Mouse (Mus musculus) testis, postnatal 10 days (tissue): ENCODE measurements around the gene Iqce.

ENCODE experiments used
- DNase-seq: peaks from one replicate; pipeline ENCODE4 v3.0.0; 2021; ENCODE audit warnings: low spot score

Iqce gene

GRCm38 (mm10) chr5:140661427-140661826 is 40.8 kb downstream of the Iqce start:
- no peak for DNase-seq

- no peak for DNase-seq
Observed at GRCm38 (mm10) chr5:140660398-140660797, 41.8 kb downstream of the Iqce start.

GRCm38 (mm10) chr5:140659607-140660272 is 42.4 kb downstream of the Iqce start:
- DNase-seq, result no peak

GRCm38 (mm10) chr5:140654096-140654845 is 47.9 kb downstream of the Iqce start:
- DNase-seq, result peak; percentile 64

DNA sequence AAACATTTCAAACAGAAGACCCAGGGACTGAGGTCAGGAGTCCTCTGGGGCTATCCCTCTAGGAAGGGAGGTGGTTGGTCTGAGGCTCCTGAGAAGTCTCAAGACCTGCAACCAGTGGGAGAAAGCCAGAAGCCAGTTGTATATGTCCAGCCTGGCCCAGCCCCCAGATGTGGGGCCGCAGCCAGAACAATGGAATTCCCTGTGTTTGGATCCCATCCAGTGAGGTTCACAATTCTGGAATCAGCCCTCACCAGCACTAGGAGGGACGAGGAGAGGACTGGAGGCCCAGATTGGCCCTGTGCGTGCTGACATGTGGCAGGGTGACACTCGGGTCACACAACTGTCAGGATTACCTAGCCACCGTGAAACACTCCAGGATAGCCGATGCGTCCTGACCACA is 49.6 kb downstream of the Iqce start:
- no peak for DNase-seq

GRCm38 (mm10) chr5:140651231-140651630 is 50.9 kb downstream of the Iqce start:
- no peak for DNase-seq

DNA sequence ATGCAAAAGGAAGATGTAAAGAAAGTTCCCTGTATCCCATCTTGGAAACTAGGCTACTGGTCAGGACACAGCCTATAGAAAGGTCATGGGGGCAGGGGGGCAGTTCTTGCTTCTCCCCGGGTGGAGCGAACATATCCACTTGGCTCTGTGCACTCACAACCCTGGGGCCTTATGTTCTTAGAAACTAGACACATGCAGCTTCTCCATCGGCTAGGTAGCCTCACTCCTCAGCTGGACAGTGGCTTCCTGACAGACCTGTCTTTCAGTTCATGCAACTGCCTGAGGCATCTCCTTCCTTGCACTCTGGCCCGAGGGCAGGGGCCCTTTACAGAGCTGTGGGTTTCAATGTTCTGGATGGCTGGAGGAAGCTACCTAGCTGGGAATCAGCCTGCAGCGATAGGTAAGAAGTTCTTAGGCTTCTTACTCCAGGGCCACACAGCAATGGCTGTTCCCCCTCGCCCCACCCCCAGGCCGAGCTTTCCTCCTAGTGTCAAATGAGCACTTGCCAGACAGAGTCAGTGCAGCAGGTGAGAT is 52.2 kb downstream of the Iqce start:
- DNase-seq, result no peak

DNA sequence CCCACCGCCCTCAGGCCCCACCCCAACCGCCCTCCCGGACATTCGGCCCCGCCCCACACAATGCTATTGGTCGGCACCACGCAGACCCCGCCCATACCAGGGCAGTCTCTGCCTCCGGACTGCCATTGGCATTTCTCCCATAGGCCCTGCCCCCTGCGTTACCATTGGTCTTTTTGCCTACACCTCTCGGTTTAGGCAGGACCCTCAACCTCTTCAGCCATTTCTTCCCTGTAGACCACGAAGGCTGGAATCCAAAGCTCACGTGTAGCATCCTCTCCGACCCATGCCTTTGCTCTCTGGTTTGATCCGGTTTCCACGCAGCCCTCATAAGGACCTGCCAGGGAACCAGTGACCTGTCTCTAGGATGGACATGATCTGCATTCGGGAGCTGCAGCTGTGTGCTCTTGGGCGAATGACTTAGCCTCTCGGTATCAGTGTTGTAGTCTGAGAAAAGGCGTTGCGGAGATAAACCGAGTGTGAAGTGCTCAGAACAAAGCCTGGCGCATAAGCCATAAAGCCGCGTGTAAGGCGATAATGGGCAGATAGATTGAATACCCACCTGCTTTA is 53.0 kb downstream of the Iqce start:
- peak; percentile 100 for DNase-seq

GRCm38 (mm10) chr5:140648519-140649100 is 53.6 kb downstream of the Iqce start, which contains the start of gene Ttyh3:
Gene Ttyh3 (minus strand): TSS chr5:140649031.
- peak; percentile 72 for DNase-seq

- peak; percentile 81 for DNase-seq
Observed at GRCm38 (mm10) chr5:140647821-140648518, 54.2 kb downstream of the Iqce start.

GRCm38 (mm10) chr5:140647031-140647760 is 55.0 kb downstream of the Iqce start:
- no peak for DNase-seq

GRCm38 (mm10) chr5:140646171-140646570 is 56.0 kb downstream of the Iqce start:
- no peak for DNase-seq

DNA sequence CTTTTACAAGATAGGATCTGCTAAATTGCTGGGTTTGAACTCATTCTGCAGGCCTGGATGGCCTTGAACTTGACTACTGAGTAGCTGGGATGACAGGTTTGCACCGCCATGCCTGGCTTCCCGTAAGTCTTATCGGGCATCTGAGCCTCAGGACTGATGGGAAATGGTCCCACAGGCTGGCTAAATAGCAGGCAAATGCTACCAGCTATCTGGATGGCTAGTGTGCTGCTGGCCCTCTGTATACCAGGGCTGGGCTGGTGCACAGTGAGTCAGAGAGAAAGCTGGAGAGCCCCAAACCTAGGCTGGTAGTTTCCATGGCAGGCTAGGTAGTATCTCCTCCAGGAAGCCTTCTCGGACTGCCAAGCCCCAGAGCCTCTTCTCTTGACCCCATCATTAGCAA is 56.7 kb downstream of the Iqce start:
- DNase-seq, result no peak

GRCm38 (mm10) chr5:140644702-140645201 is 57.4 kb downstream of the Iqce start:
- DNase-seq, result no peak

- DNase-seq, result no peak
Observed at GRCm38 (mm10) chr5:140644263-140644662, 57.9 kb downstream of the Iqce start.

DNA sequence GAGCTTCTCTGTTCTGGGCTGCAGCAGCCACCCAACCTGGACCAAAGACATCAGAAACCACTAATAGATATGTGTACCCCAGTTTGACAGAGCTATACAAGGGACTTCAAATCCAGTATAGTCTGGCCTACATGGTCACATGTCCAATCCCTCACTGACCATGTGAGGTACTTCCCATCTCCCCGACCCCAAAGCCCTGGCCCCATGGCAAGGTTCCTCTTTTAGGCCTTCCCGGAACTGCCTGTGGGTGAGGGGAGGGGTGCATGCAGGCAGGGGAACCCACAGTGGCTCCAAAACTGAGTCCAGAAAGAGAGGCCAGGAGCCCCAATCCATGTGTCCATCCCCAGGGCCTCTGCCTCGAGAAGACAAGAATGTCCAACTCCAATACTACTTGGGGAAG is 60.1 kb downstream of the Iqce start:
- DNase-seq, result no peak

DNA sequence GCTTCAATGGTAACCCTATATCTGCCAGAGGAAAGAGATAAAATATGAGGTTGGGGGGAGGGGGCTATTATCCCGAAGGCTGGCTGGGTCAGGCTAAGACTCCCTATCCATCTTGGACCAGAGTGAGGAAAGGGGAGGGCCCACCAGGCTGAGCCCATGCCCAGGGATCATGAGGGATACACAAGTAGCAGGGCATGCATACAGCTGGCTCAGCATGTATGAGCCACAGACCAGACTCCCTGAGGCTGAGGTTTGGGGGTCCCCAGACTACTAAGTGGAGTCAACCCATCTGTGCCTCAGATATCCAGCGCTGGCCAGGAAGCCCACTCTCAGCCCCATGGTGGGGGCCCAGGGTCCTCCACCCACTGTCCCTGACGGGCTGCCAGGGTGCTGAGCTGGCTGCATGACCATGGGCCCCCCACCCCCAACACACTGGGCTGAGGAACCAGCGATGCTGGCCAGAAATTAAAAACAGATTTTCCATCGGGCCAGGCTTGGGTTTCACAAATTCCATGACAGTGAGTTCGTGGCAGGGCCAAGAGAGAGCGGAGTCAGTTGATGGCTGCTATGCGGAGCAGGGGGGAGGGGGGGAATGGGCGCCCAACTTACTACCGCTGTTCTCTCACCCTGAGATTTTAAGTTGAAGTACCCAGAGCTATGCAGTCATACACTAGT is 60.8 kb downstream of the Iqce start:
- DNase-seq, result no peak

DNA sequence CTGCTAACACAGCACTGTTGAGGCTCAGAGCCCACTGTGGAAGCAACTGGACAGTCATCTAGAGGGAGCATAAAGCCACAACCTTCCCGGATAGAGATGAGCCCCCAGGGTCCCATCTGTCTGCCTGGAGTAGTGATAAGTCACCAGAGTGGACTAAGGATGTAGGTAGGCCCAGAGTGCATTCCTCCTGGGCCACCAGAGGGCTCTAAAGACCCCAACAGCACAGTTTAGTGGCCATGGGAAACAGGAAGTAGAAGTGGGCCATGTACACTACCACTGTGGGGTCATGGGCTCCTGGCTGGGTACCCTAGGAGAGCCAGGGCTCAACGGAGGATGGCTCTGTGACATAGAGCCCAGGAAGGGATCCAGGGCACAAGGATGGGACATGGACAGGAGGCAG is 61.4 kb downstream of the Iqce start:
- DNase-seq, result no peak

DNA sequence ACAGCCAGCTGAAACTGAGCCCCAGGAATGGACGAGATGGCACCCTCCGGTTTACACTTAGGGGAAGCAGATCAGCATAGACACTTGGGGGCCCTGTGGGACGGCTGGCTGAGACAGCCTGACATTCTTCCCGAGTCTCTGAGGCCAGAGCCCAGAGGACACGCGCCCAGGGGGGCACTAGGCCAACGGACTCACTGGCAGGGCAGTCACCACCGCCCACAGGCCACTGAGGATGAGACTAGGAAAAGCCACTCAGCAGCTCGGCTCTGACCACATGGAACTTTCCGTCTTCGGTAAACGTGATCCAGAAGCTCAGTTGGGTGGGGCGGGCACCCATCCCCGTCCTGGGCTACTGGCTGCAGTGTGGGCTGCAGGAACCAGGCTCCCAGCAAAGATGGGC is 62.3 kb downstream of the Iqce start:
- no peak for DNase-seq

DNA sequence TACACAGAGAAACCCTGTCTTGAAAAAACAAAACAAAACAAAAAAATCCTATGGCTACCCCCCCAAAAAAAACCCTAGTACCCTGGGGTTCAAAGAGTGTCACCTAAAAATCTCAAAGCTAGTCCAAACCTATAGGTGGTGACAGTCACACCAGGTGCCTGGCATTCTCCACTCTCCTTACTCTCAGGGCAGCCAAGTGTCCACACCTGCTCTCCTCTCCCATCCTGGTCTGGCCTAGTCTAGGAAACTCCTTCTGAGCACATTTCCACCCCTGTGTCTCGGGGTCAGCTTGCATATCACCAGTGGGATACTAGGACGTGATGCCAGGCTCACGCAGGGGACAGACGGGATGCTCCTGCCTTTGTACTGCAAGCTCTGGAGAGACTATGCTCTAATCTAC is 62.9 kb downstream of the Iqce start:
- no peak for DNase-seq

DNA sequence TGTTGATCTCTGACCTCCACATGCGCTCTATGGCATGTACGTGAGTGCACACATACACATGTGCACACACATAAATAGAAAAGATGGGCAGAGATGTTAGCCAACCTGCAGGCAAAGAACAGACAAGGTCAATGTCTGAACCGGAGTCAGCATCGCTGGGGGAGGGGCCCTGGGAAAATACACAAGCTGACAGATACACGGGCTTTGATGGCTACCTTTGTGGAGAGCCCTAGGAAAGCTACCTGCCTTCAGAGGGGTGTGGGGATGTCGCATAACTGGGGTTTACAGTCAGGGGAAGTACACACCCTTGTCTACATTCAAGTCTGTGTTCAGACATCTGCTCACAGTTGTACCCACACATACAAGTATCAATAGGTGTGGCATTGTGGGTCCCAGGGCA is 63.7 kb downstream of the Iqce start:
- no peak for DNase-seq
